Mouse (Mus musculus): ENCODE measurements around the gene Npc1l1. TPM values are rescaled to one million over a fixed set of nuclear protein-coding genes. Genes with fewer than 3 reads are reported as not detected.

The Npc1l1 gene
- polyA plus RNA-seq, 1 experiment from 2014 or later = not detected

Other genes with a start within 250 kb of the Npc1l1 start
- gene Camk2b, start 163.8 kb downstream of the Npc1l1 start, polyA plus RNA-seq (2016; fragmentation: Nextera tagmentation; extraction: Ambion mirVana) = 21.3 and 21.4 TPM in 2 replicates
- 0.34 and 0.79 TPM in 2 replicates for gene A730071L15Rik, start 30.1 kb downstream of the Npc1l1 start, polyA plus RNA-seq (2016; fragmentation: Nextera tagmentation; extraction: Ambion mirVana)
- gene Nudcd3, start 29.7 kb downstream of the Npc1l1 start, polyA plus RNA-seq (2016; fragmentation: Nextera tagmentation; extraction: Ambion mirVana) = 56.4 and 58.8 TPM in 2 replicates
- 85.3 and 86.0 TPM in 2 replicates for gene Ddx56, start 37.6 kb upstream of the Npc1l1 start, polyA plus RNA-seq (2016; fragmentation: Nextera tagmentation; extraction: Ambion mirVana)
- gene Tmed4, start 44.7 kb upstream of the Npc1l1 start, polyA plus RNA-seq (2016; fragmentation: Nextera tagmentation; extraction: Ambion mirVana) = 145 and 150 TPM in 2 replicates
- gene Ogdh, start 61.5 kb upstream of the Npc1l1 start, polyA plus RNA-seq (2016; fragmentation: Nextera tagmentation; extraction: Ambion mirVana) = 93.8 and 103 TPM in 2 replicates
- 23.9 and 24.1 TPM in 2 replicates for gene Zmiz2, start 158.9 kb upstream of the Npc1l1 start, polyA plus RNA-seq (2016; fragmentation: Nextera tagmentation; extraction: Ambion mirVana)
- gene Ppia, start 185.3 kb upstream of the Npc1l1 start, polyA plus RNA-seq (2016; fragmentation: Nextera tagmentation; extraction: Ambion mirVana) = 4,309 and 4,532 TPM in 2 replicates
- gene H2afv, start 214.3 kb upstream of the Npc1l1 start, polyA plus RNA-seq (2016; fragmentation: Nextera tagmentation; extraction: Ambion mirVana) = 580 and 625 TPM in 2 replicates
- gene Purb, start 245.8 kb upstream of the Npc1l1 start, polyA plus RNA-seq (2016; fragmentation: Nextera tagmentation; extraction: Ambion mirVana) = 13.8 and 14.2 TPM in 2 replicates

Data from neural tube, embryonic 12.5 days (tissue).